Mouse (Mus musculus): ENCODE measurements around the gene Grm3.

GRCm38 (mm10) chr5:9707096-9707495, 17.9 kb downstream of the Grm3 start:
- TF ChIP-seq CTCF (conservative IDR thresholded peaks at IDR 0.05; ENCODE audit: low read length) (no peak), POU5F1 (IDR thresholded peaks at IDR 0.05; ENCODE audit: borderline replicate concordance, low read length) (no peak), NANOG (IDR thresholded peaks at IDR 0.05; ENCODE audit: borderline replicate concordance, low read length) (no peak)
